Mouse (Mus musculus): Measurements from ENCODE around the gene Casc3.

Gene Casc3

DNA sequence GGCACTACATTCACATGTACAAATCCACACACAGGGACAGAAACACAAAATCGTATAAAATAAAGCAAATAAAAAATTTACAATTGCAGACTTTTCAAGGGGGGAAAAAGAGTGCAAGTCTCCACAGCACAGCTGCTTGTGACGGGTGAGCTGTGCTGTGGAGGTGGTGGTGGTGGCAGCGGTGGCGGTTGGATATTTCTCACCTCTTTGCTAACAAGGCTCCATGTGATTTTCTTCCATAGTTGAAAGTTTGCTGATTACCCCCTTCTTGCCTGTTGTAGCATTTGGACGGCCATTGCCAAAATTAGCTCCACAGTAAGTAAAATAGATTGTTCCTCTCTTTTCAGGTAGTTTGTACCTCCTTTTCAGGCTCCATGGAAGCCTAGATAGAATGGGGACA is at the start of gene Casc3:
Casc3 (plus strand) TSS at position 301 of the 400 bp plus-strand sequence.
- no peak for DNase-seq

DNA sequence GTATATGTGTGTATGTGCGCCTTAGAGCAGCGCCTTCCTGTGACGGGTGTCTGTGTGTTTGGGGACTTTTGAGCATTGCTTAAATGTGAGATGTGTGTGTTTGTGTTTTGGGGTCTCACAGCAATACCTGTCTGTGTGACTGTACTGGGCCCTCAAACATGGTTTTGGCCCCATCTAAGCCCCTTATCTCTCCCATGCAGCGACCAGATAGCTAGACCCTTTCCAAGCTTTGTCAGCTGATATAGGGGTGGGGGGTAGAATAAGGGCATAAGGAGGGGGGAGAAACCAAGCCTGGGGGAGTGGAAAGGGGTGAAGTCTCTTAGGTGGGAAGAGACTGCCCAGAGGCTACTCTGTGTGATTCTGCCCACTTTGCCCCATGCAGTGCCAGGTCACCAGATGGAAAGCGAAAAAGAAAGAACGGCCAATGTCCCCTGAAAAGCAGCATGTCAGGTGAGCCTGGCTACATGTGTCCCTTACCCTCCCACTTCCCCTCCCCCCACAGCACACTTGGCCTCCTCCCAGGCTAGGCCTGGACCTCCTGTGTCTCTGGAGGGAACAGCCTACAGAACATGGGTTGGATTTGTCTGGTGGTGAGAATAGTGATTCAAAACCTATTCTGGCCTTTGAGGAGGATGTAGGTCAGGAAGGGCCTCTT is 48.9 kb upstream of the Casc3 start:
- no peak for DNase-seq

DNA sequence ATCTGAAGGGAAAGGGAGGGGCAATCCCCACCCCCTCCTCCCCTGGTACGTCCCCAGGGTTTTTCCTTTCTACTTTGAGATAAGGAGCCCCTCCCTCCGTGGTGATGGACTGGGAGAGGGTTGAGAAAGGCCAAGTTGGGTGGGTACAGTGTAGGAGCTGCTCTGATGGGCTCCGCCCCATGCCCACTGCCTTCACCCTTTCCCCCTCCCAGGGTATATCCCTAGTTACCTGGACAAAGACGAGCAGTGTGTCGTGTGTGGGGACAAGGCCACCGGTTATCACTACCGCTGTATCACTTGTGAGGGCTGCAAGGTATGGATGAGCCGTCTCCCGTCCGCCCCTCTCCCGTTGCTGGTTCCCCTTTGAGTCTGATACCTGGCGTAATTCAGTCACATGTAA is 48.0 kb upstream of the Casc3 start:
- DNase-seq: no peak

DNA sequence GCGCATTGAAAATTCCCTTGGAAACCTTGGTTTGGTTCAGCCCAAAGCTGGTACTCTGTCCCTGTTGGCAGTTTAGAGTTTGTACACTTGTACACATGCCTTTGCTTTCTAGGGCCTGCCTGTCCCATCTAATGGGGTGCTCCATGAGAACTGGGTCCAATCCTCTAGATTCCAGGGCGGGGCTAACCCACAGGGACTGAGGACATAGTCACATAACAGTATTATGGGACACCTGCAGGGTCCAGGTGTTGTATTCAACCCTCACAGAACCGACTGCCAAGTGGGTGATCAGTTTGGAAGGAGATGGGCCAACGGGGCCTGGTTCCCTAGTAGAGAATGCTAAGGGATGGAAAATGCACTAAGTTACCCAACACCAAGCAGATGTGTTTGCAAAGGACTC is 42.8 kb upstream of the Casc3 start:
- DNase-seq: no peak

DNA sequence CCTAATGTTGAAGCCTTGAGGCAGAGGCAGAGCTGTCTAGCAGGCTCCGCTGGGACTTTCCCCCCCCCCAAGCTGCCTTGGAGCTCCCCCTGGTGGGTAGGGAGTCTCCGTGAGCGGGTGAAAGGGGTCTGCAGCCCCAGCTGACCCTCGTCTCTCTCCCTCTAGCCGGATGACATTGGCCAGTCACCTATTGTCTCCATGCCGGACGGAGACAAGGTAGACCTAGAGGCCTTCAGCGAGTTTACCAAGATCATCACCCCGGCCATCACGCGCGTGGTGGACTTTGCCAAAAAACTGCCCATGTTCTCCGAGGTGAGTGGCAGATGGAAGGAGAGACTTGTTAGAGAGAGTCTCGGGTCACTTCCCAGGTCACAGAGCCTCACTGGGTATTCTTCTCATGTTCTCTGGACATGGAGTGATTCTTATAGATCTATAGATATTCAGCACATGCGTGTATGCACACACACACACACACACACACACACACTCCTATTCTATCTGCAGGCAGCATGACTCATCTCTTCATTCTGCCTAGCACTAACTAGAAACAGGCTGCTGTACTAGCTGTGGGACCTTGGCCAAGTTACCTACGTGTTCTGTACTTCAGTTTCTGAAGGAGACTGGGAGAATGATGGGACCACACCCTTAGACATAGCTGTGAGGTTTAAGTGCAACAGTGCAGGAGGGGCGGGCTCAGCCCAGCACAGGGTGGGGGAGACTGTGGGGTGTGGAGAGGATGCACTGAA is 41.8 kb upstream of the Casc3 start:
- DNase-seq: peak; percentile 64 to 68

DNA sequence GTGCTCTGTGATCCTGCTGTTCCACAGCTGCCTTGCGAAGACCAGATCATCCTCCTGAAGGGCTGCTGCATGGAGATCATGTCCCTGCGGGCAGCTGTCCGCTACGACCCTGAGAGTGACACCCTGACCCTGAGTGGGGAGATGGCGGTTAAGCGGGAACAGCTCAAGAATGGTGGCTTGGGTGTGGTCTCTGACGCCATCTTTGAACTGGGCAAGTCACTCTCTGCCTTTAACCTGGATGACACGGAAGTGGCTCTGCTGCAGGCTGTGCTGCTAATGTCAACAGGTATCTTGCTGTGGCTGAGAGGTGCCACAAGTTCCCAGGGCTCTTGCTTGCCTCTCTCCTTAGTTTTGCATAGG is 41.2 kb upstream of the Casc3 start:
- no peak for DNase-seq

DNA sequence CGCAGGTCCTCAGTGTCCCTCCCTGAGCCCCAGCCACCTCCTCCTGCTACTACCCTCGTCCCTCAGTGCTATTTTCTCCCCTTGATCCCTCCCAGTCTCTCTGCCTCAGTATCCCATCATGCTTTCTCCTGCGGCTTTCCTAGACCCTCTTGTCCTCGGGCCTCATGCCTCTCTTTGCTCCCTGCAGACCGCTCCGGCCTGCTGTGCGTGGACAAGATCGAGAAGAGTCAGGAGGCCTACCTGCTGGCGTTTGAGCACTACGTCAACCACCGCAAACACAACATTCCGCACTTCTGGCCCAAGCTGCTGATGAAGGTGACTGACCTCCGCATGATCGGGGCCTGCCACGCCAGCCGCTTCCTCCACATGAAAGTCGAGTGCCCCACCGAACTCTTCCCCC is 40.6 kb upstream of the Casc3 start:
- no peak for DNase-seq

DNA sequence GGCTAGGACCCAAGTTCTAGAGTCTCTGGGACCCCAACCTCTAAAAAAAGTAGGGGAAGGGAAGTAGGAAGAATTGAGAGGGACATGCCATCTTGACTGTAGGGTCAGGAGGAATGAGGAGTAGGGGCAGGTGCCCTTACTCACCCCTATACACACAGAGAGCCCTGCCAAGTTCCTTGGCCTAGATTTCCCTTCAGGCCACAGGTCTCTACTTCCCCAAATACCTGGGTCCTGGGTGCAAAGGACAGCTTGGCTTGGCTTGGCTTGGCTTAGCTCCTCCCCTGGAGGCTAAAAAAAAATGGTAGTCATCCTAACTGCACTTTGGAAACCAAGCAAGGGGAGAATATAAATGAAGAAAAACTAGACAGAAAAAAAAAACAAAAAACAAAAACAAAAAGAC is 40.0 kb upstream of the Casc3 start:
- DNase-seq: peak in 1 of 2 experiments; percentile 55

DNA sequence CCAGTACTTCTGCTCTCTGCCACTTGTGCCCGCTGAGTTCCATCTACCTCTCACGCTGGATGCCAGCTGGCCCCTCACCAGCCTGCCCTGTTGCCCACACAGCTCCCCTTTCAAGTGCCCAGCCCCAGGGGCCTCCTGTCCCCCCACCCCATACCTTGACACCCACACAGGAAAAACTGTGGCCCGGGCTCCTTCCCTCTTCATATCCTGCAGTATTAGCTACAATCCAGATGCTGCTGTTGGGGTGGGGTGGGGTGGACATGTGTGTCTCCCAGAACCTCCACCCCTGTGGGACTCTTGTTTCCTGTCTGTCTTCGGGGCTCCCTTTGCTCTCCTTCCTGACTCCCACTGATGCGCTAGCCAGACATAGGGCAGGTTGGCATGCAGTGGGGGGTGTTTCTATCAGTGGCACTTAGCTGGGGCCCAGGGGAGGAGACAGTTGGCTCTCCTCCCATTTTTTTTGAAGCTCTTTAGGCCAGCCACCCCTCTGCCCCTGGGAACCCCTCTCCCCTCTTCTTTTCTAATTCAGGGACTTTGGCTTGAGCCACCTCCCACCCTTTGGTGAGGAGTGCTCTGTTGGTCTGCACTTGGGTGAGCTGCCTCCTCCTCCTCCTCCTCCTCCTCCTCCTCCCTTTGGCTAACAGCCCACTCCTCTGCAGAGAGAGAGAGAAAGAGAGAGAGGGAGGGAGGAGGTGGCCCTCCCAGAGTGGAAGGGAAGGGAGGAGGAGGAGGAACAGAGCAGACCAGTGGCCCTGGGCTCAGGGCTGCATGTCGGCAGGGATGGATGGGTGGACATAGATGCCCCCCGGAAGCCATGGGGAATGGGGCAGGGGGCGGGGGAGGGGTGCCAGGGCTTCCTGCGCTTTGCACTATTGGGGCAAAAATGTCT is 39.0 kb upstream of the Casc3 start:
- peak in 1 of 2 experiments; percentile 29 for DNase-seq

DNA sequence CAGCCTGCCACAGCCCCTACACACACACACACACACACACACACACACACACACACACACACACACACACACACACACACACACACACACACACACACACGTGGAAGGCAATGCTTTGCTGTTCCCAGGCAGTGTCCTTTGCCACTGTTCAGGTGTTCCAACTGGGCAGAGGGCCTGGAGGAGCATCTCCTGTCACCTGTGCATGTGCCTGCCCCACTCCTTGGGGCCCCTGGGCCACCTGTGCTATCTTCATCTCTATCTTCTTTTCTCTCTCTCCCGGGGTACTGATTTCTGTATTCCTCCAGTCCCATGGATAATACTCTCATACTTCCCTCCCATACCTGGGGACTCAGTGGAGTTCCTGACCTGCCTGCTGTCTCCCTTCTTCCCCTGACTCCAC is 38.4 kb upstream of the Casc3 start:
- no peak for DNase-seq

DNA sequence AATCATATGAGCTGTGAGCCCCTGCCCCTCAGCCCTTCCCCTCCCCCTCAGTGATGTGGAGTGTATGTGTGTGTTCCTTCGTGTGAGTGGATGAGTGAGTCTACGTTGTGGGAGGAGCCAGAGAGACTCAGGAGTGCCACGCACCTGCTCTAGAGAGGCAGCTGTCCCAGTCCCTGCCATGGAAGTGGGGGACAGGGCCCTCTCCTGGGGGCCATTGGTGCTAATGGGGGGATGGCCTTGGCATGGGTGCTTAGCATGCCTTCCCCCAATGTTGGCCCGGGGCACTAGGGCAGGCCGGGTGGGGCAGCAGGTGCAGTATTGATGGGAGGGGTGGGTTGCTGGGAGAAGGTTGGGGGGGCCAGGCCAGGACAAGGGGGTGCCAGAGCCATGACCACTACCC is 37.9 kb upstream of the Casc3 start:
- DNase-seq: no peak

DNA sequence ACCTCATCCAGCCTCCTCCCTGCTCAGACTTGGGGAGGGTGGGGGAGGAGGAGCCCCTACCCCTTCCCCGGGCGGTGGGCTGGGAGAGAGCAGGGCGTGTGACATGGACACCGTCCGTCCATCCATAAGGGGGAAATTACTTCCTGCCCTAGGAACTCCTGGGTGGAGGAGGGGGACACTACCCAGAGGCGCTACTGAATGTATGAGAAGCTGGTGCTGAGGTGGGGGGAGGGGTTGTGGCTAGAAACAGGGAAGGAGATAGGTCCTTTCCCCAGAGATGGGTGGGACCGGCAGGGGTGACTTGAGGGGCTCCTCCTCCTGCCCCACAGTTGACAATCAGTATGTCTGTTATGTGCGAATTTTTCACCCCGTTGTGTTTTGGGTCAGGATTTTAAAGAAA is 37.4 kb upstream of the Casc3 start:
- DNase-seq: peak in 1 of 2 experiments; percentile 48

DNA sequence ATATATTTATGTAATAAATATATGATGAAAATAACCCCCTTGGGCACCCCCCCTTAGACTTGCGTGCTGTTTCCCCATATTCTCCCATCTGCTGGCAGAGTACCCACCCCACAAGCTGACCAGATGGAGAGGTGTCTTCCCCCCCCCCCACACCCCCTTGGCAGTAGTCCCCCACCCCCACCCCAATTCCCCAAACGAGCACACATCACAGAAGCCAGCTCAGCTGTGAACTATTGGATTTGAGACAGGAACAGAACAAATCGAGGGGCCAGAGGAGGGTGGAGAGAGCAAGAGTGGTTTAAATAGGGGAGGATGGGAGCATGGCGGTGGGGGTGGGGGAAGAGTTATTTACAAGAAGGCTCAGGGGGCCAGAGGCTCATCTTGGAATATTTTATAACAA is 37.0 kb upstream of the Casc3 start:
- DNase-seq: no peak

DNA sequence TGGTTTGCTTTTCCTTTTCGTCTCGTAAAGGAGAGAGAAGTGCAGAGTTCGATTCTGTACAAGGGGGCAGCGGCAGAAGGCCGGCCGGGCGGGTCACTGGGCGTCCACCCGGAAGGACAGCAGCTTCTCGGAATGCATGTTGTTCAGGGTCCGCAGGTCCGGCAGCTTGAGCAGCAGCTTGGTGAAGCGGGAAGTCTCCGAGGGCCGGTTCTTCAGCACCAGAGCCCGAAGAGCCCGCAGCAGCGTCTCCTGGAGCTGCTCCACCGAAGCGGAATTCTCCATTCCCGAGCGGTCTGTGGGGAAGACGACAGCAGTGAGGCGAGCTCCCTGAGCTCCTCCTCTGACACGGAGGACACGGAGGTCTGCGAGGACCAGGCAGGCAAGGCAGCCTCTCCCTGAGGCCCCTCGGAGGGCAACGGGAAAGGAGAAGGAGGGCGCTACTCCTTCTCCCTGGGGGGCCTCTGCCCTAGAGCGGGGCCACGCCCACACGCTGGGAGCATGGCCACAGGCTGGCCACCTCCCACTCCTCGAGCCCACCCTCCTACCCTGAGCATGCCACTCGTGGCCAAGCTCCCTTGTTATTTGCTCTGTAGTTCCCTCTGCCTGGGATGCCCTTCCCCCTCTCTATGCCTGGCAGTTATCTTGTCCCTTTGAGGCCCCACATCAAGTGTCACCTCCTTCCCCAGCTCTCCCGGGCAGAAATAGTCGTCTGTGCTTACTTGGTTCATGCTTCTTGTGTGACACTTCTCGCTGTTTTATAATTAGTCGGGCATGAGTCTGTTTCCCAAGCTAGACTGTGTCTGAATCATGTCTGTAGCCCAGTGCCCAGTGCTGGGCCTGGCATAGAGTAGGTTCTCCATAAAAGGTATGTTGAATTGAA is 36.3 kb upstream of the Casc3 start:
- DNase-seq: no peak

DNA sequence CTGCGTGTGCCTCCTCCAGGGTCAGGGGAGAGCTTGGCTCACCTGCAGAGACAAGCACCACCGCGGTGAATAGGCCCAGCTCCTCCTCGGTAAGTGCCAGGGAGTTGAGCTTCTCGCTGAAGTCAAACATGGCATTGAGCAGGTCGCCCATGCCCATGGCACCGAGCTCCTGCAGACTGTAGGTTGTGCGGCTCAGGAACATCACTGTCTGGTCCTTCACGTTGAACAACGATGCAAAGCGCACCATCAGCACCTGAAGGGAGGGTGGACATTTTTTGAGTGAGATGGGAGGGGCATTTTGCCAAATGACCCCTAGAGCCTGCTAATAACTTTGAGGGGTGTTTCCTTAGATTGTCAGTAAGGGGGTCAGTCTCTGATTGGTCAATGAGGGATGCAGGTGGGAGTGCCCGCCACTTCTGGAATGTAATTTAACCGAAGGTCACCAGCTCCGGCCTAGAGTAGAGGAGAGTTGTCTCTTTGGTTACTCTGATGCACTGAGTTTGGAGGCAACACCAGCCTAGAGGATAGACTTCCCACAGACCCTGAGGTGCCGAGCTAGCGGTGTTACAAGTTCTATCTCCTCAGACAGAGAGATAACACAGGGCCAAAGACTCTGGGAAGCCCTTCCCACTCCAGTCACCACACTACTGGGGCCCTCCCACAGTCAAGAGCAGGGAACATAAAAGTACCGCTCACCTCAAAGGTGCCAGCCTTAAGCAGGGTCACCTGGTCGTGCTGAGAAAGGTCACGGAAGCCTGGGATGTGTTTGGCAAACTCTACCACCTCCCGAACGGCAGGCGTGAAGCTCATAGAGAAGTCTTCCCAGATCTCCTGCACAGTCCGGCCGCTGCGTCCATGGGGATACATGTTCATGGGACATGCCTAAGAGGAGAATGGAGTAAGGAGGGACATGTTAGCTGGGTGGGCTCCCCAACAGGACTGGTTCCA is 35.4 kb upstream of the Casc3 start:
- no peak for DNase-seq

DNA sequence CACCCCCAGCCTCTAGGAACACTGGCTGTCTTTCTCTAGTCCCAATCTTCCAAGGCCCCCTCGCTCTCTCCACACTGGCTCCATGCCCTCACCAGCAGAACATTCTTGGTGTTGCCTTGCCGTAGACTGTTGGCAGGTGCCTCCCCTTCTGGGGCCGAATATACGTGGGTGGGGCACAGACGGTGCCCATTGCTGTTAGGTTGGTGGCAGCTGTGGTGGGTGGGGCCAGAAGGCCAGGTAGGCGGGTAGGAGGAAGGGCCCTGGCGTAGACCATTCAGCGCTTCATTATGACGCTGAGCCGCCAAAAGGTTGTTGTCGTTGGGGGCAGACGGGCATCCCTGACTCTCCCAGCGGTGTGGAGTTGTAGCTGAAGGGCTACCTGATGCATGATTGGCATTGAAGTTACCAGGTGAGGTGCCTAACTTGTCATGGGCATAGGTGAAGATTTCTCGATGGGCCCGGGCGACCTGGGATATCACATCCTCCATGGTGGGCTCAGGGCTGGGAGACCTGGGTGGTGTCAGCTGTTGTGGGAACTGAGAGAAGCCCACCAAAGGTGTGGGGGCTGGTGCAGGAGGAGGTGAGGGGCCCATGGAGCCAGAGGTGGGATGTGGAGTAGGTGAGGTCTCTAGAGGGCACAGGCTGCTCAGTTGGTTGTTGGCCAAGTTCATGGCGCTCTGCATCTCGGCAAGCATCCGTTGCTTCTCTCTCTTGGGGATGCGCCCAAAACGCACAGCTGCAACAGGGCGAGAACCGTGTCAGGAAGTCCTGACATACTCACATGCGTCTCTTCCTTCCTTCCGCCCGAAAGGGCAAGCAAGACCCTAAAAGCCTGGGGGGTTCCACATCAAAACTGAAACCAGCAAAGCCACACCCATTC is 34.4 kb upstream of the Casc3 start:
- peak in 1 of 2 experiments; percentile 32 for DNase-seq

DNA sequence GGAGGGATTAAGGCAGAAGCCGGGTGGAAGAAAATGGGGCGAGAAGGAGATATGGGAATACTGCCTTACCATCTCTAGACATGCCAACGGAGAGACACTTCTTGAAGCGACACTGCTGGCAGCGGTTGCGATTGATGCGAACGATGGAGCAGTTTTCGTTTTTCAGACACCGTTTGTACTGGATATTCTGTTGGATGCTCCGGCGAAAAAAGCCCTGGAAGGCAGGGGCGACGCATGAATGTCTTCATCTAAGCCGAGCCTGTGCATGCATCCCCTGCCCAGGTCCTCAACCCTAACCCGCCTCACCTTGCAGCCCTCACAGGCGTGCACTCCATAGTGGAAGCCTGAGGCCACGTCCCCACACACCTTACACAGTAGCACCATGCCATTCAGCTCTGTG is 33.6 kb upstream of the Casc3 start:
- no peak for DNase-seq

DNA sequence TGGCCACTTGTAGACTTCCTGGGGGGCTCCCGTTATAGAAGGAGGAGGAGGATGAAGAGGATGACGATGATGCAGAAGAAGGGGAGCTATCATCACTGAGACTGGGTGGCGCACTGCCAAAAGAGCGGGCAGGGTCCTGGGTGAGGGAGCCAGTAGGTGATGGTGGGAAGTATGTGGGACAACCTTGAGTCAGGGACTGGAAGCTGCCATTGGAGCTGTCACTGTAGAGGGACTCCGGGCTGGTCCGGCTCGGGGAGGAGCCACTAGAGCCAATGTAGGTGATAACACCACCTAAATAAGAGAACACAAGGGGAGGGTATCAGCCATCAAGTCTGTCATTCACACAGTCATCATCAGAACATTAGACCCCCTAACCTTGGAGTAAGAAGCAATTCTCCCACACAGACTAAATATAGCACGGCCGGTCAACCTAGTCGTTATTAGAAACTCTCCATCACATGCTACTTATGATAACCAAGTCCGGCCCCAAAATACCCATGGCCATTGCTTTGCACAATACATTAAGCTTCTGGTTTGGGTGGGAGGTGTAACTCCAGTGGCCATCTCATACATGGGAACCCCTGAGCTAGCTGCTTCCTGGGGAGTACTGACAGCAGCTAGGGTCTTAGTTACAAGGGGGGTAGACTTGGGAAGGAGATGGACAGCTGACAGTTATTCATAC is 32.7 kb upstream of the Casc3 start:
- peak in 1 of 2 experiments; percentile 29 for DNase-seq

DNA sequence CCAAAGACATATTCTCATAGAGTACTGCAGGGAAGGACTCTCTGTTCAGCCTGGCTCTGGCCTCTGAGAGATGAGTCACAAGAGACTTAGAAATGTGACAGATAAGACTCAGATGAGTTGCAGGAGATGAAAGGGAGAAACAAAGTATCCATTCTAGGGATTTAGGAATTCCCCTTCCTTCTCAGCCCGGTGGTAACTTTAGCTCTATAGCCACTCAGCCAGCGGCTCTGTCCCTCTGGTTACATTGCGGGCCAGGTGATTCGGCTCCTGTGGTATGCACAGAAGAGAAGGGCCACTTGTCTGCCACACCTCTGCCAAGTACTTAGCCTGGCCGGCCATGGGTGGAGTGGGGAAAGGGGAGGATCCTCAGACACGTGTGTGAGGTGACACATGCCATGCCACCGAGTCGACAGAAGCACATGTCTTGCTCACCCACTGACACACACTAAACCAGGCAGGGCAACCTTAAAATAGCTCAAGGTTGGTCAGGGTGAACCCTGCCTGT is 32.0 kb upstream of the Casc3 start:
- peak; percentile 81 to 91 for DNase-seq
